Mouse (Mus musculus) liver, embryonic 18 days (tissue): ENCODE results near the gene Defb29. TPM values are rescaled to one million over a fixed set of nuclear protein-coding genes. Genes with fewer than 3 reads are reported as not detected.

Experiments used
- polyA plus RNA-seq: library from polyadenylated mRNA; depleted of rRNA; stranded (reverse); fragments of >200 nt; gene quantifications from 2 replicates; pipeline ENCODE4 v1.2.3, GENCODE M21; 2012; rRNA removed

Defb29 gene
- polyA plus RNA-seq = not detected in 2 replicates

DNA sequence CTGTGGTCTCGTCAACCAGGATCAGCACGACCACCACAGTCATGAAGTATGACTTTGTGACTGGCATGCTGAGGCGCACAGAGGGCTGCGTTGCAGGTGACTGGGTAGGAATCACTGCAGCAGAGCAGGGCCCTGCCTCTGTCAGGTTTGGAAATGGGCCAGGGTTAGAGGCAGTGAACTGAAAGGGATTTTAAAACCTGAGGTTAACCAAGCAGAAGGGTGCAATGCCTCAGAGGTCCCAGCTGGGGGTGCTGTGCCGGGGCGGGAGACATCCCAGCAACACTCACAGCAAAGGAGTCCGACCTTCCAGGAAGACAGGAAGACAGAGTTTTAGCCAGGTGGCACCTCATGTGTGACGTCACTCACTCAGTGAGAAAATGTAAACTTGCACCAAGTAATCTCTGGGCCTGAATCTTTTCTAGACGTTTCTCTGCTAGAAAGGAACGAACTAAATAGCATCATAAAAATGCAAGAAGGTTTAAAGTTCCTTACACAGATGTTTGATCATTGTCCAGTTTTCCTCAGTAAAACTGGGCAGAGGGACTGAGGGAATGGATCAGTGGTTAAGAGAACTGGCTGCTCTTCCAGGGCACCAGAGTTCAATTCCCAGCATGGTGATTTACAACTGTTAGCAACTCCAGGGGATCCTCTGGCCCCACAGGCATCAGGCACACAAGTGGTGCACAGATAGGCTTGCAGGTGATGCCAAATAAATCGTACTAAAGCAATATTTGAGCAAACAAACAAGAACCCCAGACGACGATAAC is at the start of gene Defb29:
Gene Defb29, minus strand, starts transcription at position 155 of the 767 bp plus-strand sequence.

GRCm38 (mm10) chr2:152580107-152580506 is 40.2 kb upstream of the Defb29 start, which contains the start of gene Defb19:
TSS of gene Defb19 (minus strand) at chr2:152580312.

GRCm38 (mm10) chr2:152572114-152572794 is 32.4 kb upstream of the Defb29 start, which contains the start of gene Defb21:
TSS of gene Defb21 (plus strand) at chr2:152572744.

DNA sequence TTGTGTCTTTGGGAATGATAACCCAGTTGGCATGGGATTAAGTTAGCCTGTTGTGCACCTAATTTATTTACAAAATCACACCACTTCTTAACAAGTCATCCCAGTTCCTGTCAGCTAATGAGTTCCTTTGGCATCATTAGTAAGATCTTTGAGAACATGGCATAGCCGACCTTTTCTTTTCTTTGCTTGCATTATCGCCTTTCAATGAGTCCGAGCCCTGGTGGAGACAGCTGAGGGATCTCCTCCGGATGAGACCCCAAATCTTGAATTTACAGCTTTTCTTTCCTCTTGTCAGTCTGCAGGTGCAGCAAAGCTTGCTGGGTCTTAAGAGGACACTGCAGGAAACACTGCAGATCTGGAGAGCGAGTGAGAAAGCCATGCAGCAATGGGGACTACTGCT is 29.1 kb upstream of the Defb29 start, which contains the start of gene Gm17416:
Gene Gm17416, plus strand, starts transcription at position 301 of the 400 bp plus-strand sequence.

DNA sequence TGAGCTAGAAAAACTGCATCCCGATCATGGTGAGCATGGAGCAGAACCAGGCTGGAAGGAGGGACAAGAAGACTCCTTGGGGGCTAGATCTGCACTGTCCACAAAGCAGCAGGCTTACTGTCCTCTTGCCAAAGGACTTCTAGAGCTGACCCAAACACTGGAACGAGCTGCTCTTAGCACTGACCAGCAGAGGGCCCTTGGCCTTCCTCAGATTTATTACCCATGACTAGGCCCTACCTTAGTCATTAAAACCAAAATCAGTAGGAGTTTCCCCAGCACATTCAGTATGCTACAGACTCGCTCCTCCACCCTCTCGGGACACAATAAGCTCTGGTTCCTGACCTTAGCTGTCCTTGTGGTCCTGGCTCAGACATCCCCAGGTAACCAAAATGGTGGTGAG is 21.9 kb downstream of the Defb29 start, which contains the start of gene Defb28:
Gene Defb28, plus strand, starts transcription at position 275 of the 400 bp plus-strand sequence.

DNA sequence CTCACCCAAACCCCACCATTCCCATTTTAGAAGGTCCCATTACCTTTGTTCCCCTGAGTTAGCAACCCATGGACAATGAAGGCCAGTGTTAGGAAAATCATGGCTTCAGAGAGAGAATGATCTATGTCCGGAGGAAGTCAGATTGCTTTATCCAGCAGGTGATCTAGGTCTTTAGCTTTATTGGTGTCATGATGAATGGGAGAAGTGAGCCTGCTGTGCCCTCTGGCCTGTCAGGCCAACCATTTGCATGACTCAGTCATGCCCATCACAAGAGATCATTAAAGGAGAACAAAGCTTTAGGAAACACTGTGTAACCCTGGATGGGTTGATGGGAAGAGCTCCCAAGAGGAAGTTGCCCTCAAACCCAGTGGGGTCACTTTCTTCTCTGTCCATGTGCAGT is 28.3 kb downstream of the Defb29 start, which contains the start of gene Defb26:
Gene Defb26, minus strand, starts transcription at position 101 of the 400 bp plus-strand sequence.

GRCm38 (mm10) chr2:152490038-152490437 is 49.9 kb downstream of the Defb29 start, which contains the start of gene Defb22:
TSS of gene Defb22 (minus strand) at chr2:152490138.

Other genes starting within 250 kb of the Defb29 start
- gene Tbc1d20, start 246.3 kb downstream of the Defb29 start, polyA plus RNA-seq = 11.9 and 12.3 TPM in 2 replicates
- 43.3 and 47.3 TPM in 2 replicates for gene Rbck1, start 207.4 kb downstream of the Defb29 start, polyA plus RNA-seq
- 2.0 and 2.2 TPM in 2 replicates for gene Trib3, start 196.1 kb downstream of the Defb29 start, polyA plus RNA-seq
- not detected in 2 replicates for gene Nrsn2, start 163.5 kb downstream of the Defb29 start, polyA plus RNA-seq
- gene Sox12, start 142.0 kb downstream of the Defb29 start, polyA plus RNA-seq = 3.6 and 4.4 TPM in 2 replicates
- gene Zcchc3, start 125.1 kb downstream of the Defb29 start, polyA plus RNA-seq = 5.4 TPM in 2 replicates
- 0.14 and 0.15 TPM in 2 replicates for gene 6820408C15Rik, start 124.5 kb downstream of the Defb29 start, polyA plus RNA-seq
- gene Defb23, start 75.5 kb downstream of the Defb29 start, polyA plus RNA-seq = not detected in 2 replicates
- gene Defb20, start 63.0 kb downstream of the Defb29 start, polyA plus RNA-seq = not detected in 2 replicates
- gene Defb22, start 50.0 kb downstream of the Defb29 start, polyA plus RNA-seq = not detected in 2 replicates
- gene Defb26, start 28.4 kb downstream of the Defb29 start, polyA plus RNA-seq = not detected in 2 replicates
- not detected in 2 replicates for gene Defb28, start 21.8 kb downstream of the Defb29 start, polyA plus RNA-seq
- not detected in 2 replicates for gene Gm17416, start 29.2 kb upstream of the Defb29 start, polyA plus RNA-seq
- gene Defb21, start 32.6 kb upstream of the Defb29 start, polyA plus RNA-seq = not detected in 2 replicates
- gene Defb19, start 40.2 kb upstream of the Defb29 start, polyA plus RNA-seq = not detected in 2 replicates
- not detected in 2 replicates for gene Defb45, start 59.3 kb upstream of the Defb29 start, polyA plus RNA-seq
- gene Defb36, start 64.2 kb upstream of the Defb29 start, polyA plus RNA-seq = not detected in 2 replicates
- gene Defb25, start 83.0 kb upstream of the Defb29 start, polyA plus RNA-seq = not detected in 2 replicates
- 1.1 and 1.2 TPM in 2 replicates for gene Rem1, start 86.9 kb upstream of the Defb29 start, polyA plus RNA-seq
- 50.0 and 56.9 TPM in 2 replicates for gene H13, start 129.4 kb upstream of the Defb29 start, polyA plus RNA-seq
- gene Mcts2, start 146.9 kb upstream of the Defb29 start, polyA plus RNA-seq = 5.8 and 5.9 TPM in 2 replicates
- gene Id1, start 196.2 kb upstream of the Defb29 start, polyA plus RNA-seq = 51.1 and 55.1 TPM in 2 replicates
- gene Cox4i2, start 214.1 kb upstream of the Defb29 start, polyA plus RNA-seq = 0.78 and 0.91 TPM in 2 replicates